Mouse (Mus musculus) liver, postnatal 0 days (tissue): ENCODE measurements at regions not wholly inside any gene's neighbourhood (a gene's known extent, or its start where the extent isn't known, plus 50 kb on each side); places are given as distances from the start of the nearest gene placed in this dataset.

Source experiments
- ATAC-seq: fragments of 200-750 bp; cut with Nextera tagmentation; 2 replicates; pipeline ENCODE4 v1.8.0; 2017; ENCODE audit warnings: mild to moderate bottlenecking, moderate library complexity
- DNase-seq: peaks from one replicate; pipeline ENCODE4 v3.0.0-alpha.2; 2016
- H3K27ac ChIP-seq: fragments of 300-500 bp; sonication (generic); 2 replicates; pipeline ENCODE4 v1.5.1; 2014; ENCODE audit warnings: antibody characterized with exemption, moderate library complexity, mild to moderate bottlenecking, low read depth
- H3K27me3 ChIP-seq: fragments of 300-500 bp; sonication (generic); 2 replicates; pipeline ENCODE4 v1.6.1; 2014; ENCODE audit warnings: low read length, control low read depth, mixed read lengths; ENCODE audit not compliant: insufficient read depth
- H3K36me3 ChIP-seq: fragments of 300-500 bp; sonication (generic); replicated peaks from 2 replicates; pipeline ENCODE4 v1.6.1; 2014; ENCODE audit warnings: mild to moderate bottlenecking, control low read depth, low read length, moderate library complexity, mixed read lengths; ENCODE audit not compliant: insufficient read depth
- H3K4me1 ChIP-seq: fragments of 300-500 bp; sonication (generic); 2 replicates; pipeline ENCODE4 v1.6.1; 2014; ENCODE audit warnings: antibody characterized with exemption, mild to moderate bottlenecking, control low read depth; ENCODE audit not compliant: insufficient read depth
- H3K4me2 ChIP-seq: fragments of 300-500 bp; sonication (generic); 2 replicates; pipeline ENCODE4 v1.6.1; 2014; ENCODE audit warnings: low read depth, mild to moderate bottlenecking, low read length, moderate library complexity, mixed read lengths
- H3K4me3 ChIP-seq: fragments of 300-500 bp; sonication (generic); 2 replicates; pipeline ENCODE4 v1.5.1; 2014; ENCODE audit warnings: low read depth, low read length
- H3K9ac ChIP-seq: fragments of 300-500 bp; sonication (generic); replicated peaks from 2 replicates; pipeline ENCODE4 v1.6.1; 2014; ENCODE audit warnings: mild to moderate bottlenecking, moderate library complexity
- H3K9me3 ChIP-seq: fragments of 300-500 bp; sonication (generic); 2 replicates; pipeline ENCODE4 v1.6.1; 2016; ENCODE audit warnings: mild to moderate bottlenecking, control low read depth, low read length, mixed read lengths
- CTCF ChIP-seq: sonication (generic); IDR thresholded peaks from 2 replicates; pipeline ENCODE4 v1.5.1; 2016; ENCODE audit warnings: antibody characterized with exemption, low read depth
- EP300 ChIP-seq: IDR thresholded peaks from 2 replicates; pipeline ENCODE4 v1.6.1; 2016; ENCODE audit warnings: antibody characterized with exemption, low read depth, mild to moderate bottlenecking
- WGBS: fragments of 180-500 bp; shearing (Covaris S2); extraction: QIAGEN DNeasy Blood & Tissue Kit; methylation state at CpG from one replicate; pipeline ENCODE4 v1.1.7; 2014; ENCODE audit not compliant: insufficient replicate concordance; 5-methylcytosine and 5-hydroxymethylcytosine counted together

DNA sequence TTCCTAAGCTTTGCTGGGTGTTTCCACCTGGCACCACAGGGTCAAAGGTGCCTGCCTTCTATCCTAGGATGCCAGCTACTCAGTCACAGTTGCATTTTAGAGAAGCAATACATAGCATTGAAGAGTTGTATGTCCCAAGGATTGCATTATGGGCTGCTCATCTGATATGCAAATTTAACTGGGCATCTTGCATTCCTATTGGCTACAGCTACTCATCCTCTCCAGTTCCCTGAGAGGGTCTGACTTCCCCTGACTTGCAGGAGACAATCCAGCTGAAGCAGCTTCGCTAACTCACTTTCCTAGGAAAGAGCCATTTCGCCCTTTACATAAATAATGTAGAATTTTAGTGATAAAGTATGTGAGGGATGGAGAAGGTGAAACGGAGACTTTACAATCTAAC lies 177.5 kb downstream of the Gm11011 start:
- TF ChIP-seq CTCF (no peak), EP300 (no peak)
- H3K4me3 ChIP-seq: no peak overlapping the region
- H3K4me1 ChIP-seq: no peaks in the 10 kb centered on the region
- ATAC-seq (no peak), DNase-seq (no peak)
- WGBS: 55% methylated on average over 3 of the region's 3 CpGs
- H3K9me3 ChIP-seq: no peaks in the 10 kb centered on the region
- no peak overlapping the region for H3K27ac ChIP-seq
- H3K36me3 ChIP-seq: no peaks in the 10 kb centered on the region
- no peak overlapping the region for H3K9ac ChIP-seq
- no peaks in the 10 kb centered on the region for H3K27me3 ChIP-seq
- H3K4me2 ChIP-seq: no peak overlapping the region

DNA sequence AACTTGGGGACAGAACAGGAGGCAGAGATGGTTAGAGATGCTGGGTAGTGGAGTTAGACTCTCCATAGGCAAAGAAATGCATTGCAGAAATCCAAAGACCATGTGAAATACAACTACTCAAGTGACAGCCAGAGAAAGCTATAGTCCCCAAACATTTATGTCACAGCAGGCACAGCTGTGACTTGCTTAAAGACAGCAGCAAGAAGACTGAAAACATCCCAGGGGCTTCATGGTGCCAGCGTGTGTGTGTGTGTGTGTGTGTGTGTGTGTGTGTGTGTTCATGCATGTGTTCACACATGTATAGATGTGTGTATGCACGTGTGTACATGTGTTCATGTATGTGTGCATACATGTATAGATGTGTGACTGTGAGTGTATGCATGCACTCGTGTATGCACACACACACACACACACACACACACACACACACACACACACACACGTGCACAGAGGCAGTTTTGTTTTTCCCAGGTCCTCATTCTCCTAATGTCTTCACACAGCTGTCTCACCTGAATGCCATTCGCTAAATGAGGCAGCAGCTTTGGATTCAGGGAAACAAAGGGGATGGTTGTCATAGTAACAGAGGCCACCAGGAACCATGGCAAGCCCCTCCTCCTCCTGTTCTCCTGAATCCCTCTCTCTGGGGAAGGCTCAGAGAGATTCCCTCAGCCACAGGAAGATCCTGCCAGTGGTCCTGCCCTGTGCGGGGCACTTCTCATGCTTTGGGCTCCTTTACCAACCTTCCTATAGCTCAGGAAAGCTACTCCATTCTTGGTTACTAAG lies 182.4 kb downstream of the Gm11011 start:
- 46% methylated on average over 6 of the region's 6 CpGs for WGBS
- H3K4me2 ChIP-seq: no peak overlapping the region
- no peaks in the 10 kb centered on the region for H3K36me3 ChIP-seq
- no peaks in the 10 kb centered on the region for H3K4me1 ChIP-seq
- no peaks in the 10 kb centered on the region for H3K27me3 ChIP-seq
- TF ChIP-seq EP300 (no peak), CTCF (no peak)
- DNase-seq (no peak), ATAC-seq (no peak)
- H3K9me3 ChIP-seq: no peaks in the 10 kb centered on the region
- H3K4me3 ChIP-seq: no peak overlapping the region
- no peak overlapping the region for H3K27ac ChIP-seq
- H3K9ac ChIP-seq: no peak overlapping the region

DNA sequence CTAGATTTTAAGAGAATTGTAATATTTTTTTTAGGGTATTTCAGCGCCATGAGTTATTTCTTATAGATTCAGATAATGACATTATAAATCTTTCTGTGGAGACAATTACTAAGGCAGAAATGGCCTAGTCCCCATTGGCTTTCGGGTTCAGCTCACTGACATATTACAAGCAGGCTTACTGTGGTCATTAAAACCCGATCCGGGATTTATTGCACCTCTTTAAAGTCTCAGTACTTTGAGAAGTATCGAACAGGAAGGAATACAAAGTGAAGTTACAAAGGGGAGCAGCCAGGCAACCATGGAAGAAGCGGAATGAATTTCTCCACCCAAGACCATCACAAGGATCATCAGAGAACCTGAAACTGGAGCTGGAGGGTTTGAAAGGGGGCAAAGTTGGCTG lies 189.8 kb downstream of the Gm11011 start:
- DNase-seq: no peak

DNA sequence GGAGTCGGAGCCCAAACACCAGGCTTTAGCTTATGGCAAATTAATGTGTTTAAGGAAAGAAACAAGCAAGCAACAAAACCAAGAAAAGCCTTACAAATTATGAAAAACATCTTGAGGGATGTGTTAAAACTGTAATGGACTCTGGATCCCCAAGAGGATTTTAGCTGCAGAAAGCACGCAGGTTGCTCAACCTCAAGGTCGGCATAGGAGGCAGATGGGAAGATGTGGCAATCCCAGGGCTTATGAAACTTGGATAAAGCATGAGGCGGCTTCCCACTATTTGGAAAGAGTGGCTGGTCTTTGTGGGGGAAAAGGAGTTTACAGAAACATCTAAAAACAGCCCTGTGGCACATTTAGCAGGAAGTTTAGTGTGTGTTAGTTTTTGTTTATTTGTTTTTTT lies 190.5 kb downstream of the Gm11011 start:
- Histone ChIP-seq H3K4me2 (no peak overlapping the region), H3K4me3 (no peak overlapping the region), H3K9me3 (no peaks in the 10 kb centered on the region), H3K36me3 (no peaks in the 10 kb centered on the region), H3K9ac (no peak overlapping the region), H3K27me3 (no peaks in the 10 kb centered on the region), H3K27ac (peak overlapping the region; percentile 40; the same call in 1 of the 2 replicates), H3K4me1 (no peaks in the 10 kb centered on the region)
- TF ChIP-seq CTCF (no peak), EP300 (peak; percentile 51; the same call in 1 of the 2 replicates)
- ATAC-seq (peak; percentile 54; the same call in 1 of the 2 replicates), DNase-seq (peak; percentile 42)
- WGBS: 46% methylated on average over 4 of the region's 4 CpGs

More for the DNA sequence above, 189.8 kb downstream of the Gm11011 start:
- H3K4me2 ChIP-seq: no peak overlapping the region
- H3K4me3 ChIP-seq: no peak overlapping the region
- H3K9ac ChIP-seq: no peak overlapping the region
- H3K27me3 ChIP-seq: no peaks in the 10 kb centered on the region
- H3K4me1 ChIP-seq: no peaks in the 10 kb centered on the region
- TF ChIP-seq EP300 (no peak), CTCF (no peak)
- no peaks in the 10 kb centered on the region for H3K9me3 ChIP-seq
- no peak for ATAC-seq
- H3K36me3 ChIP-seq: no peaks in the 10 kb centered on the region
- WGBS: 75% methylated on average over 6 of the region's 6 CpGs
- no peak overlapping the region for H3K27ac ChIP-seq

DNA sequence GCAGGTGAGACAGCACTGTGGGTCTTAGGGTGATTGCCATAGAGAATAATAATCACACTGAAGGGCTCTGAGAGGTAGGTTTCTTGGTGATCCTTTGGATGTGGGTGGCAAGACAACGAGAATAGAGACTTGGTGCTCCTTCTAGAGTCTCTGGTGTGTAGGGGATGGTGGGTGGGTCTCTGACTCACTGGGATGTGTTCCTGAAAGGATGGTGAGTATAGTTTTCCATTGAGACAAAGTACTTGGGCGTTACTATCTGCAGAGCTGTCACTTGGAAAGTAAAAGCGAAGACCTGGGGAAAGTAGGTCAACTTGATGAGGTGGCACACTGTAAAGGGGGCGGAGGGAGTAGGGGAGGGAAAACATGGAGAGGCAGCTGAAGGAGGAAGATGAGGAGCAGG lies 191.3 kb downstream of the Gm11011 start:
- H3K9ac ChIP-seq: no peak overlapping the region
- no peak for TF ChIP-seq EP300
- TF ChIP-seq CTCF: no peak
- no peak overlapping the region for H3K4me3 ChIP-seq
- no peak for ATAC-seq
- H3K4me1 ChIP-seq: no peaks in the 10 kb centered on the region
- no peaks in the 10 kb centered on the region for H3K27me3 ChIP-seq
- H3K4me2 ChIP-seq: no peak overlapping the region
- no peak for DNase-seq
- H3K27ac ChIP-seq: no peak overlapping the region
- no peaks in the 10 kb centered on the region for H3K36me3 ChIP-seq
- WGBS: 67% methylated on average over 4 of the region's 4 CpGs
- H3K9me3 ChIP-seq: no peaks in the 10 kb centered on the region

DNA sequence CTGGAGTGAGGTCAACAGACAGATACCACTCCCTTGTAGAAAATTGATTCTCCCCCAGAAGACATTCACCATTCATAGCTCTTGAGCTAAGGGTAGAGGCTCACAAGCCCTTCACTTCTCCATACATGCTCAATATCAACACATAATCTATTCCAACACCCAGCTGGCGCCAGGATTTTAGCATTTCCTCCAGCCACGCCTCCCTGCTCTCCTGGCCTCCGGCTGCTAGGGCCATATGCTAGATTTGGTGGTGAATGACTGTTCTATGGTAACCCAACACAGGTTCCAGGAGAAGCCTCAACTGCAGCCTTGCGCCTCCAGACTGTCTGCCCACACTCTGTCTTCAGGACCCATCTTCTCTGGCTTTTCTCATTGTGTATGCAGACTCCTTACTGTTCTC lies 197.9 kb downstream of the Gm11011 start:
- ATAC-seq (no peak), DNase-seq (no peak)
- Histone ChIP-seq H3K27ac (no peak overlapping the region), H3K4me1 (no peaks in the 10 kb centered on the region), H3K9me3 (no peaks in the 10 kb centered on the region), H3K4me3 (no peak overlapping the region), H3K9ac (no peak overlapping the region), H3K36me3 (no peaks in the 10 kb centered on the region), H3K27me3 (no peaks in the 10 kb centered on the region), H3K4me2 (no peak overlapping the region)
- TF ChIP-seq CTCF: no peak
- TF ChIP-seq EP300: no peak
- WGBS: 79% methylated on average over 4 of the region's 4 CpGs
